29 mouse cellular contexts compared by ENCODE assay signal in genomic region chr16:21829711-21830110, GRCm38 (mm10). TPM values are rescaled to one million over a fixed set of nuclear protein-coding genes. Genes with fewer than 3 reads are reported as not detected.
DNase-seq lines count a peak whose midpoint lies in the region; ATAC-seq and TF ChIP-seq lines count a peak whose summit lies in the region.
"Had no signal": no experiment of that assay in that cellular context is flagged by ENCODE, and none has a peak within 500 bp of the region (broad histone marks: within the 10 kb centered on the region; RNA-seq: fewer than 3 reads in every experiment).

No protein-coding gene starts in this region.

- peak; percentile 97 for DNase-seq in 416B (ENCODE audit: low read depth)
- peak; percentile 44 for DNase-seq in MN1 (ENCODE audit: low spot score)
- no peak for DNase-seq in spleen, adult 12 weeks (ENCODE audit: low spot score)
- no peak for DNase-seq in cerebellum, adult 8-10 months
- no peak for DNase-seq in hindbrain, embryonic 14.5 days (ENCODE audit: low spot score)
- DNase-seq: adrenal gland, postnatal 10 days; cerebellum, adult 18-20 months; cerebellum, postnatal 14 days; gastrocnemius, postnatal 25 days; heart, adult 18-20 months; heart, postnatal 4 days; kidney, adult 8-10 months; kidney, postnatal 10 days; layer of hippocampus, postnatal 36 days; liver, embryonic 13.5 days; lung, adult 18-20 months; midbrain, embryonic 14.5 days; right cerebral cortex, postnatal 4 days; thymus, postnatal 25 days had no signal

- H3K4me2 ChIP-seq in intestine, postnatal 0 days (replicated peaks; ENCODE audit: low read depth), result no peak overlapping the region
- no peak overlapping the region for H3K4me2 ChIP-seq in intestine, embryonic 16.5 days (ENCODE audit: low read depth, low read length)
- peak overlapping the region; percentile 25 for H3K4me2 ChIP-seq in myocyte (ENCODE audit: low read depth)
- no peak overlapping the region for H3K4me2 ChIP-seq in hindbrain, embryonic 14.5 days (replicated peaks)
- H3K4me2 ChIP-seq: heart, embryonic 11.5 days; hindbrain, embryonic 13.5 days; limb, embryonic 15.5 days; liver, embryonic 13.5 days had no signal

- H3K27me3 ChIP-seq in intestine, postnatal 0 days (replicated peaks; ENCODE audit: control insufficient read depth, insufficient read depth, low read length), result no peaks in the 10 kb centered on the region
- H3K27me3 ChIP-seq in intestine, embryonic 16.5 days (replicated peaks; ENCODE audit: control insufficient read depth, insufficient read depth, low read length), result no peaks in the 10 kb centered on the region
- H3K27me3 ChIP-seq in myocyte (ENCODE audit: control insufficient read depth, insufficient read depth, insufficient read length), result no peaks in the 10 kb centered on the region
- H3K27me3 ChIP-seq in hindbrain, embryonic 14.5 days (ENCODE audit: control insufficient read depth, insufficient read depth, low read length), result no peaks in the 10 kb centered on the region
- H3K27me3 ChIP-seq: hindbrain, embryonic 13.5 days; limb, embryonic 15.5 days; liver, embryonic 13.5 days had no signal

- H3K9me3 ChIP-seq in intestine, postnatal 0 days (ENCODE audit: control insufficient read depth), result no peaks in the 10 kb centered on the region
- H3K9me3 ChIP-seq in intestine, embryonic 16.5 days (ENCODE audit: control insufficient read depth, low read length), result no peaks in the 10 kb centered on the region
- no peaks in the 10 kb centered on the region for H3K9me3 ChIP-seq in hindbrain, embryonic 14.5 days (ENCODE audit: control insufficient read depth, low read length)
- H3K9me3 ChIP-seq: hindbrain, embryonic 13.5 days; limb, embryonic 10.5 days; limb, embryonic 15.5 days; liver, embryonic 13.5 days had no signal

- TF ChIP-seq POLR2A in myocyte (IDR thresholded peaks at IDR 0.05; ENCODE audit: insufficient read length, low read depth), result no peak

- H3K27ac ChIP-seq in intestine, postnatal 0 days (ENCODE audit: low read depth, low read length), result peak overlapping the region; percentile 50; the same call in 1 of the 2 replicates
- H3K27ac ChIP-seq in intestine, embryonic 16.5 days (ENCODE audit: low read length), result no peak overlapping the region
- H3K27ac ChIP-seq in hindbrain, embryonic 14.5 days, result no peak overlapping the region
- H3K27ac ChIP-seq: hindbrain, embryonic 13.5 days; limb, embryonic 10.5 days; limb, embryonic 15.5 days; liver, embryonic 13.5 days had no signal

- no peak overlapping the region for H3K4me3 ChIP-seq in intestine, postnatal 0 days (ENCODE audit: low read depth, low read length)
- no peak overlapping the region for H3K4me3 ChIP-seq in intestine, embryonic 16.5 days (ENCODE audit: low read length)
- no peak overlapping the region for H3K4me3 ChIP-seq in myocyte
- no peak overlapping the region for H3K4me3 ChIP-seq in hindbrain, embryonic 14.5 days (replicated peaks; ENCODE audit: low read length)
- H3K4me3 ChIP-seq: hindbrain, embryonic 13.5 days; limb, embryonic 10.5 days; limb, embryonic 15.5 days; liver, embryonic 13.5 days had no signal

- no peak overlapping the region for H3ac ChIP-seq in myocyte (ENCODE audit: control insufficient read depth, insufficient read length)

- TF ChIP-seq CTCF in intestine, postnatal 0 days (IDR thresholded peaks at IDR 0.05; ENCODE audit: low read depth), result no peak

- 13% methylated on average over 5 of the region's 5 CpGs for WGBS in intestine, postnatal 0 days
- 26% methylated on average over 5 of the region's 5 CpGs for WGBS in intestine, embryonic 16.5 days
- 43% methylated on average over 5 of the region's 5 CpGs for WGBS in hindbrain, embryonic 14.5 days

- H3K4me1 ChIP-seq in intestine, postnatal 0 days (replicated peaks; ENCODE audit: control insufficient read depth, insufficient read depth, low read length), result no peaks in the 10 kb centered on the region; the same call in 1 of the 2 replicates
- H3K4me1 ChIP-seq in intestine, embryonic 16.5 days (ENCODE audit: control insufficient read depth, insufficient read depth, low read length), result peaks cover 10% of the 10 kb centered on the region; the same call in 1 of the 2 replicates
- H3K4me1 ChIP-seq in hindbrain, embryonic 14.5 days (replicated peaks; ENCODE audit: control insufficient read depth, insufficient read depth, low read length), result no peaks in the 10 kb centered on the region

- ATAC-seq in intestine, postnatal 0 days, result peak; percentile 32
- no peak for ATAC-seq in intestine, embryonic 16.5 days
- no peak for ATAC-seq in hindbrain, embryonic 14.5 days (ENCODE audit: low FRiP score)
- ATAC-seq: forebrain, embryonic 14.5 days; inflammation-experienced regulatory T-cells, adult 6 months; lung, postnatal 0 days had no signal

- no peak overlapping the region for H3K9ac ChIP-seq in intestine, postnatal 0 days (ENCODE audit: low read depth, low read length)
- H3K9ac ChIP-seq in intestine, embryonic 16.5 days (ENCODE audit: low read depth, low read length), result no peak overlapping the region
- no peak overlapping the region for H3K9ac ChIP-seq in hindbrain, embryonic 14.5 days
- H3K9ac ChIP-seq: hindbrain, embryonic 13.5 days; limb, embryonic 15.5 days; liver, embryonic 13.5 days had no signal

- no peaks in the 10 kb centered on the region for H3K36me3 ChIP-seq in intestine, postnatal 0 days (ENCODE audit: control insufficient read depth, insufficient read depth)
- H3K36me3 ChIP-seq in intestine, embryonic 16.5 days (ENCODE audit: control insufficient read depth, insufficient read depth, low read length), result no peaks in the 10 kb centered on the region
- H3K36me3 ChIP-seq in myocyte (ENCODE audit: control insufficient read depth, insufficient read depth), result no peaks in the 10 kb centered on the region
- no peaks in the 10 kb centered on the region for H3K36me3 ChIP-seq in hindbrain, embryonic 14.5 days (replicated peaks; ENCODE audit: control insufficient read depth, insufficient read depth)
- H3K36me3 ChIP-seq: hindbrain, embryonic 13.5 days; limb, embryonic 10.5 days; limb, embryonic 15.5 days; liver, embryonic 13.5 days had no signal

- H3K79me2 ChIP-seq in myocyte (ENCODE audit: control insufficient read depth, insufficient read depth), result no peaks in the 10 kb centered on the region

TF ChIP-seq in myocyte, 11 proteins besides CTCF, POLR2A, EP300 and RAD21:
- TF ChIP-seq REST (IDR thresholded peaks at IDR 0.05; ENCODE audit: insufficient read depth, insufficient read length), result no peak
- no peak for TF ChIP-seq POLR2AphosphoS2 (IDR thresholded peaks at IDR 0.05; ENCODE audit: insufficient read length, low read depth)
- no peak for TF ChIP-seq CEBPB (IDR thresholded peaks at IDR 0.05; ENCODE audit: insufficient read depth, poor library complexity, severe bottlenecking)
- peak in 1 of 3 experiments; percentile 54 for TF ChIP-seq MYOG (IDR thresholded peaks at IDR 0.05; ENCODE audit: control insufficient read depth in 1 of 3, insufficient read depth in 1 of 3, insufficient read length in 2 of 3, low read depth in 2 of 3)
- TF ChIP-seq MAX (IDR thresholded peaks at IDR 0.05; ENCODE audit: low read depth), result no peak
- no peak for TF ChIP-seq TCF3 (IDR thresholded peaks at IDR 0.05; ENCODE audit: insufficient read length, low read depth)
- TF ChIP-seq TCF12 (IDR thresholded peaks at IDR 0.05; ENCODE audit: insufficient read depth, poor library complexity, severe bottlenecking), result peak; percentile 36
- TF ChIP-seq USF1 (IDR thresholded peaks at IDR 0.05; ENCODE audit: low read depth), result no peak
- TF ChIP-seq MYOD1 (IDR thresholded peaks at IDR 0.05; ENCODE audit: control insufficient read depth in 1 of 3, insufficient read length in 2 of 3, low read depth in 2 of 3), result peak in 2 of 3 experiments; percentile 74 to 80
- TF ChIP-seq E2F4 (IDR thresholded peaks at IDR 0.05; ENCODE audit: insufficient read depth), result no peak
- no peak for TF ChIP-seq SRF (IDR thresholded peaks at IDR 0.05; ENCODE audit: control insufficient read depth, insufficient read length, low read depth)

RNA-seq across cellular contexts. Expression of gene Map3k13, which starts 35.6 kb away (rescaled TPM):
- 4.7 and 5.6 TPM in 2 replicates for polyA plus RNA-seq in intestine, postnatal 0 days (2015; fragmentation: Nextera tagmentation; extraction: Ambion mirVana)
- polyA plus RNA-seq in intestine, embryonic 16.5 days (2015; fragmentation: Nextera tagmentation; extraction: Ambion mirVana), result 2.2 and 2.8 TPM in 2 replicates
- 0.31 TPM for polyA plus RNA-seq in myocyte (2012; fragmentation: generic; extraction: Trizol)
- 8.3 and 8.5 TPM in 2 replicates for polyA plus RNA-seq in hindbrain, embryonic 14.5 days (2014; fragmentation: Nextera tagmentation; extraction: Ambion mirVana)

RNA-seq across cellular contexts. Expression of gene Ehhadh, which starts 42.1 kb away (rescaled TPM):
- polyA plus RNA-seq in intestine, postnatal 0 days (2015; fragmentation: Nextera tagmentation; extraction: Ambion mirVana), result 36.4 and 38.3 TPM in 2 replicates
- 20.2 and 25.9 TPM in 2 replicates for polyA plus RNA-seq in intestine, embryonic 16.5 days (2015; fragmentation: Nextera tagmentation; extraction: Ambion mirVana)
- 0.11 TPM for polyA plus RNA-seq in myocyte (2012; fragmentation: generic; extraction: Trizol)
- 2.0 and 2.2 TPM in 2 replicates for polyA plus RNA-seq in hindbrain, embryonic 14.5 days (2014; fragmentation: Nextera tagmentation; extraction: Ambion mirVana)

Comparison
In these comparisons a context has a peak if more than half of its experiments do, and no peak if none do; other contexts are left out.
1. DNase-seq: peak in 416B (single experiment) and MN1 (single experiment); none in spleen, adult 12 weeks (single experiment), cerebellum, adult 8-10 months (single experiment) and hindbrain, embryonic 14.5 days (single experiment).